Mouse (Mus musculus) liver, adult 2 months (tissue): ENCODE data around the gene Ssbp2.

ENCODE experiments used
- CTCF ChIP-seq: fragments of 200-500 bp; IDR thresholded peaks from 2 replicates; pipeline ENCODE4 v1.5.1; 2011; ENCODE audit warnings: low read depth, low read length, control low read depth
- POLR2A ChIP-seq: fragments of 200-500 bp; IDR thresholded peaks from 2 replicates; pipeline ENCODE4 v1.6.1; 2011; ENCODE audit warnings: low read length, control low read depth; ENCODE audit not compliant: insufficient read depth; ENCODE audit errors: extremely low read depth

DNA sequence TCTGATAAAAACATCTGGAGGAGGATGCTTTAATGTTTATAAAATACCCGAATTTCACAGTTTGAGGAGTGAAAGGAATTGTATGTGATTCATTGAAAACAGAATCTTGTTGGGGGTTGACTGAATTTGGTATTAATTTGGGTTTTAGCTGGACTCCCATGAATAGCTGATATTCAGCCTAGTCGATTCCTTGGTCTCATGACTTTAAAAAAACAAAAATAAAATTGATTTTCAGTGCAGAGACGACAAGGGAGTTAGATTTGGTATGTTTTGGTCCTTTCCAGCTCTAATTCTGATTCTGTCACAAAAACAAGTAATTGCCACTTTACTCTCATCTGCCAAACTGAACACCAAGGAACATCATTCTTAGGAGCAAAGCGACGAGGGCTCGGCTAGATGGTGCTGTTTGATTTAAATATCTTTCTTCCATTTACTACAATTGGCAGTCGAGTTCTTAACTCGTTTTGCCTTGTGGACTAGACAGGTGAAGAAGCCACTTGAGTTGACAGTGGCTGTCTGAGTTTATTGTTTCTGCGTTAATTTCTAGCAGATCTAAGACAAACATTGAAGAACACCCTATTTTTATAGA lies 2.9 kb downstream of the Ssbp2 start:
- no peak for TF ChIP-seq POLR2A
- no peak for TF ChIP-seq CTCF
